Mouse (Mus musculus) kidney, adult 2 months (tissue): ENCODE results near the gene Dct.

Experiments used
- CTCF ChIP-seq: fragments of 200-500 bp; conservative IDR thresholded peaks from 2 replicates; pipeline ENCODE4 v1.5.1; 2011; ENCODE audit warnings: low read depth, mild to moderate bottlenecking, control low read depth, low read length, moderate library complexity, mixed read lengths; ENCODE audit not compliant: insufficient read depth, insufficient read length
- POLR2A ChIP-seq: fragments of 200-500 bp; IDR thresholded peaks from one replicate; pipeline ENCODE4 v1.6.1; 2011; ENCODE audit warnings: low read depth, low read length, control low read depth

DNA sequence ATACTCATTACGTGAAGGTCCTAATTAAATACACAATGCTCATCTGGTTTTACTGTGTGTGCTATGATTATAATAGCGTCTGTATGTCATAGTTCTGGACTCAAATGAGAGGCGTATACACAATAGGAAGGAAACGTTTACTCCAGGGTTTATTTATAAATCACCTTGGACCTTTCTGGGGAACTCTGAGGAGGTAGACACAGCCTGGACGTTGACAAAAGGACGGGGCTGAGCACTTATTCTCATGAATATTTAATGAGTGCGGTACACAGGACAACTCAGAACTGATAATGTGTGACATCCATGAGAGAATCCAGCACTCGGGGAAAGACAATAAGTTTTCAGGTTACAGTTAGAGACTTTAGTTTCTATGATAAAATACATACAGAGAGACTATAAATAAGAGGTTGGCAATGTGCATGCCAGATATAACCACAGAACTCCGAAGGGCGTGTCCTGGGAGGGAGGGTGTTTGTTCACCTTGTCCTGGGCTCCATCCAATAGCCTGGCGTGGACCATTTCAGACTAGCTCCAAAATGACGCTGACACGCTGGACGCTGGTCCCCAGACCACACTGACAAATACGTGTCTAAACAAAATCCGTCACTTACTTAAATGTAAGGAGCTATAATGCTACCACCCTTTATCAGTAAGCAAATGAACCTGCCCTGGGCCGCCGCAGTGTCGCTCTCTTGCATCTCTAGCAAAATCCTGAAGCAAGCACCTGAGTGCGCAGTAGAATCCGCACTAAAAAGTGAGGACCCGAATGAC lies 36.6 kb upstream of the Dct start:
- no peak for TF ChIP-seq POLR2A
- TF ChIP-seq CTCF = no peak
